Mouse (Mus musculus) kidney, embryonic 15.5 days (tissue): ENCODE measurements around the gene Fam168a. TPM values are rescaled to one million over a fixed set of nuclear protein-coding genes. Genes with fewer than 3 reads are reported as not detected.

Source experiments
- ATAC-seq: fragments of 200-750 bp; cut with Nextera tagmentation; replicated peaks from 2 replicates; pipeline ENCODE4 v1.8.0; 2017; ENCODE audit warnings: moderate TSS enrichment; ENCODE audit not compliant: low FRiP score
- H3K27ac ChIP-seq: fragments of 300-500 bp; sonication (generic); 2 replicates; pipeline ENCODE4 v1.5.1; 2015; ENCODE audit warnings: mild to moderate bottlenecking, inconsistent platforms
- H3K27me3 ChIP-seq: fragments of 300-500 bp; sonication (generic); 2 replicates; pipeline ENCODE4 v1.6.1; 2015; ENCODE audit warnings: inconsistent platforms
- H3K36me3 ChIP-seq: fragments of 300-500 bp; sonication (generic); 2 replicates; pipeline ENCODE4 v1.6.1; 2015; ENCODE audit warnings: inconsistent platforms
- H3K4me1 ChIP-seq: fragments of 300-500 bp; sonication (generic); 2 replicates; pipeline ENCODE4 v1.6.1; 2015; ENCODE audit warnings: inconsistent platforms
- H3K4me2 ChIP-seq: fragments of 300-500 bp; sonication (generic); 2 replicates; pipeline ENCODE4 v1.6.1; 2015; ENCODE audit warnings: moderate library complexity, mild to moderate bottlenecking, inconsistent platforms
- H3K4me3 ChIP-seq: fragments of 300-500 bp; sonication (generic); replicated peaks from 2 replicates; pipeline ENCODE4 v1.5.1; 2015; ENCODE audit warnings: mild to moderate bottlenecking, inconsistent platforms
- H3K9ac ChIP-seq: fragments of 300-500 bp; sonication (generic); 2 replicates; pipeline ENCODE4 v1.6.1; 2015; ENCODE audit warnings: mild to moderate bottlenecking, inconsistent platforms
- H3K9me3 ChIP-seq: fragments of 300-500 bp; sonication (generic); replicated peaks from 2 replicates; pipeline ENCODE4 v1.6.1; 2016; ENCODE audit warnings: inconsistent platforms
- WGBS: fragments of 180-500 bp; shearing (Covaris S2); methylation state at CpG from one replicate; pipeline ENCODE4 v1.1.7; 2015; ENCODE audit warnings: mixed read lengths; 5-methylcytosine and 5-hydroxymethylcytosine counted together
- polyA plus RNA-seq: library from polyadenylated mRNA; unstranded; fragments of >200 nt; fragmentation: Nextera tagmentation; extraction: Ambion mirVana; gene quantifications from 2 replicates; pipeline ENCODE4 v1.2.1, GENCODE M21; 2015

Fam168a gene
- polyA plus RNA-seq, 1 experiment from 2014 or later, result 46.1 TPM

GRCm38 (mm10) chr7:100798810-100799209, 92.4 kb downstream of the Fam168a start:
- no peak overlapping the region for H3K4me2 ChIP-seq
- no peak overlapping the region for H3K9ac ChIP-seq
- 60% methylated on average over 3 of the region's 3 CpGs for WGBS
- no peaks in the 10 kb centered on the region for H3K9me3 ChIP-seq
- no peak overlapping the region for H3K27ac ChIP-seq
- no peaks in the 10 kb centered on the region for H3K27me3 ChIP-seq
- H3K4me1 ChIP-seq, result no peaks in the 10 kb centered on the region
- H3K4me3 ChIP-seq, result no peak overlapping the region
- no peaks in the 10 kb centered on the region for H3K36me3 ChIP-seq
- ATAC-seq, result no peak

GRCm38 (mm10) chr7:100805391-100805790, 99.0 kb downstream of the Fam168a start:
- ATAC-seq, result no peak
- H3K27ac ChIP-seq, result no peak overlapping the region
- 68% methylated on average over 2 of the region's 2 CpGs for WGBS
- no peak overlapping the region for H3K4me3 ChIP-seq
- no peaks in the 10 kb centered on the region for H3K9me3 ChIP-seq
- no peaks in the 10 kb centered on the region for H3K4me1 ChIP-seq
- H3K9ac ChIP-seq, result no peak overlapping the region
- H3K27me3 ChIP-seq, result no peaks in the 10 kb centered on the region
- peaks cover 2% of the 10 kb centered on the region; the same call in 1 of the 2 replicates for H3K36me3 ChIP-seq
- no peak overlapping the region for H3K4me2 ChIP-seq

GRCm38 (mm10) chr7:100811912-100812311, 105.5 kb downstream of the Fam168a start:
- ATAC-seq, result no peak
- no peaks in the 10 kb centered on the region for H3K9me3 ChIP-seq
- H3K4me3 ChIP-seq, result no peak overlapping the region
- no peak overlapping the region for H3K27ac ChIP-seq
- H3K4me2 ChIP-seq, result no peak overlapping the region
- no peaks in the 10 kb centered on the region for H3K4me1 ChIP-seq
- 68% methylated on average over 5 of the region's 5 CpGs for WGBS
- no peaks in the 10 kb centered on the region for H3K27me3 ChIP-seq
- no peak overlapping the region for H3K9ac ChIP-seq
- H3K36me3 ChIP-seq, result peaks cover 2% of the 10 kb centered on the region; the same call in 1 of the 2 replicates

GRCm38 (mm10) chr7:100812641-100813040, 106.2 kb downstream of the Fam168a start:
- 88% methylated on average over 5 of the region's 5 CpGs for WGBS

GRCm38 (mm10) chr7:100815900-100816570, 109.6 kb downstream of the Fam168a start:
- no peak for ATAC-seq
- Histone ChIP-seq H3K4me3 (no peak overlapping the region), H3K27me3 (no peaks in the 10 kb centered on the region)

More at GRCm38 (mm10) chr7:100812641-100813040, 106.2 kb downstream of the Fam168a start:
- no peaks in the 10 kb centered on the region for H3K27me3 ChIP-seq
- H3K36me3 ChIP-seq, result peaks cover 2% of the 10 kb centered on the region; the same call in 1 of the 2 replicates
- 0 out of 2 replicates have a peak, but pooled peaks cover 6% of the 10 kb centered on the region for H3K4me1 ChIP-seq
- ATAC-seq, result no peak
- no peak overlapping the region for H3K27ac ChIP-seq
- no peak overlapping the region for H3K4me2 ChIP-seq
- no peak overlapping the region for H3K9ac ChIP-seq
- H3K4me3 ChIP-seq, result no peak overlapping the region
- H3K9me3 ChIP-seq, result no peaks in the 10 kb centered on the region

GRCm38 (mm10) chr7:100816759-100817441, 110.5 kb downstream of the Fam168a start:
- Histone ChIP-seq H3K4me2 (no peak overlapping the region), H3K9ac (no peak overlapping the region), H3K27me3 (no peaks in the 10 kb centered on the region), H3K36me3 (no peaks in the 10 kb centered on the region), H3K4me3 (no peak overlapping the region), H3K27ac (no peak overlapping the region), H3K9me3 (no peaks in the 10 kb centered on the region), H3K4me1 (0 out of 2 replicates have a peak, but pooled peaks cover 6% of the 10 kb centered on the region)
- WGBS, result 68% methylated on average over 6 of the region's 6 CpGs
- no peak for ATAC-seq

More at GRCm38 (mm10) chr7:100815900-100816570, 109.6 kb downstream of the Fam168a start:
- WGBS, result 74% methylated on average over 8 of the region's 8 CpGs
- Histone ChIP-seq H3K4me1 (0 out of 2 replicates have a peak, but pooled peaks cover 6% of the 10 kb centered on the region), H3K36me3 (no peaks in the 10 kb centered on the region), H3K9ac (no peak overlapping the region), H3K4me2 (no peak overlapping the region), H3K27ac (no peak overlapping the region), H3K9me3 (no peaks in the 10 kb centered on the region)

- Histone ChIP-seq H3K4me3 (no peak overlapping the region), H3K4me2 (no peak overlapping the region), H3K9ac (no peak overlapping the region), H3K9me3 (no peaks in the 10 kb centered on the region), H3K27ac (no peak overlapping the region), H3K27me3 (no peaks in the 10 kb centered on the region), H3K4me1 (0 out of 2 replicates have a peak, but pooled peaks cover 6% of the 10 kb centered on the region), H3K36me3 (no peaks in the 10 kb centered on the region)
- WGBS, result 78% methylated on average over 2 of the region's 2 CpGs
- ATAC-seq, result no peak
Measured at GRCm38 (mm10) chr7:100817442-100817760, 111.0 kb downstream of the Fam168a start.

GRCm38 (mm10) chr7:100818401-100819064, 112.1 kb downstream of the Fam168a start:
- H3K27me3 ChIP-seq, result no peaks in the 10 kb centered on the region
- H3K36me3 ChIP-seq, result no peaks in the 10 kb centered on the region
- no peak overlapping the region for H3K4me2 ChIP-seq
- H3K9ac ChIP-seq, result no peak overlapping the region
- H3K4me1 ChIP-seq, result 0 out of 2 replicates have a peak, but pooled peaks cover 6% of the 10 kb centered on the region
- ATAC-seq, result no peak
- H3K4me3 ChIP-seq, result no peak overlapping the region
- H3K27ac ChIP-seq, result no peak overlapping the region
- H3K9me3 ChIP-seq, result no peaks in the 10 kb centered on the region
- 87% methylated on average over 4 of the region's 4 CpGs for WGBS

GRCm38 (mm10) chr7:100824661-100825060, 118.2 kb downstream of the Fam168a start:
- no peak for ATAC-seq
- no peak overlapping the region for H3K4me3 ChIP-seq
- H3K9me3 ChIP-seq, result no peaks in the 10 kb centered on the region
- no peaks in the 10 kb centered on the region for H3K4me1 ChIP-seq
- no peak overlapping the region for H3K9ac ChIP-seq
- H3K27me3 ChIP-seq, result no peaks in the 10 kb centered on the region
- H3K36me3 ChIP-seq, result peaks cover 13% of the 10 kb centered on the region
- H3K27ac ChIP-seq, result no peak overlapping the region
- 93% methylated on average over 3 of the region's 3 CpGs for WGBS
- no peak overlapping the region for H3K4me2 ChIP-seq

- no peaks in the 10 kb centered on the region for H3K4me1 ChIP-seq
- H3K36me3 ChIP-seq, result peaks cover 13% of the 10 kb centered on the region
- H3K4me2 ChIP-seq, result no peak overlapping the region
- H3K27me3 ChIP-seq, result no peaks in the 10 kb centered on the region
- 91% methylated on average over 2 of the region's 2 CpGs for WGBS
- no peak for ATAC-seq
- no peaks in the 10 kb centered on the region for H3K9me3 ChIP-seq
- H3K27ac ChIP-seq, result no peak overlapping the region
- H3K4me3 ChIP-seq, result no peak overlapping the region
- H3K9ac ChIP-seq, result no peak overlapping the region
Measured at GRCm38 (mm10) chr7:100828549-100828948, 122.1 kb downstream of the Fam168a start.

- H3K9ac ChIP-seq, result no peak overlapping the region
- no peak overlapping the region for H3K27ac ChIP-seq
- H3K36me3 ChIP-seq, result peaks cover 45% of the 10 kb centered on the region
- no peak for ATAC-seq
- H3K4me2 ChIP-seq, result no peak overlapping the region
- H3K4me3 ChIP-seq, result no peak overlapping the region
- H3K9me3 ChIP-seq, result no peaks in the 10 kb centered on the region
- WGBS, result 85% methylated on average over 1 of the region's 1 CpGs
- H3K27me3 ChIP-seq, result no peaks in the 10 kb centered on the region
- no peaks in the 10 kb centered on the region for H3K4me1 ChIP-seq
Measured at GRCm38 (mm10) chr7:100833859-100834258, 127.4 kb downstream of the Fam168a start.

- Histone ChIP-seq H3K4me3 (no peak overlapping the region), H3K36me3 (peaks cover 50% of the 10 kb centered on the region), H3K27ac (no peak overlapping the region), H3K9ac (no peak overlapping the region), H3K27me3 (no peaks in the 10 kb centered on the region), H3K9me3 (no peaks in the 10 kb centered on the region), H3K4me2 (no peak overlapping the region), H3K4me1 (no peaks in the 10 kb centered on the region)
- WGBS, result 86% methylated on average over 7 of the region's 7 CpGs
- no peak for ATAC-seq
Measured at GRCm38 (mm10) chr7:100835168-100835567, 128.7 kb downstream of the Fam168a start.
